Mouse (Mus musculus): ENCODE measurements around the gene Anapc2. TPM values are rescaled to one million over a fixed set of nuclear protein-coding genes. Genes with fewer than 3 reads are reported as not detected.
A peak's percentile ranks its signal among the peaks of the same experiment; 100 is the strongest.

Gene Anapc2
- polyA plus RNA-seq, 1 experiment from 2014 or later = 110 TPM

DNA sequence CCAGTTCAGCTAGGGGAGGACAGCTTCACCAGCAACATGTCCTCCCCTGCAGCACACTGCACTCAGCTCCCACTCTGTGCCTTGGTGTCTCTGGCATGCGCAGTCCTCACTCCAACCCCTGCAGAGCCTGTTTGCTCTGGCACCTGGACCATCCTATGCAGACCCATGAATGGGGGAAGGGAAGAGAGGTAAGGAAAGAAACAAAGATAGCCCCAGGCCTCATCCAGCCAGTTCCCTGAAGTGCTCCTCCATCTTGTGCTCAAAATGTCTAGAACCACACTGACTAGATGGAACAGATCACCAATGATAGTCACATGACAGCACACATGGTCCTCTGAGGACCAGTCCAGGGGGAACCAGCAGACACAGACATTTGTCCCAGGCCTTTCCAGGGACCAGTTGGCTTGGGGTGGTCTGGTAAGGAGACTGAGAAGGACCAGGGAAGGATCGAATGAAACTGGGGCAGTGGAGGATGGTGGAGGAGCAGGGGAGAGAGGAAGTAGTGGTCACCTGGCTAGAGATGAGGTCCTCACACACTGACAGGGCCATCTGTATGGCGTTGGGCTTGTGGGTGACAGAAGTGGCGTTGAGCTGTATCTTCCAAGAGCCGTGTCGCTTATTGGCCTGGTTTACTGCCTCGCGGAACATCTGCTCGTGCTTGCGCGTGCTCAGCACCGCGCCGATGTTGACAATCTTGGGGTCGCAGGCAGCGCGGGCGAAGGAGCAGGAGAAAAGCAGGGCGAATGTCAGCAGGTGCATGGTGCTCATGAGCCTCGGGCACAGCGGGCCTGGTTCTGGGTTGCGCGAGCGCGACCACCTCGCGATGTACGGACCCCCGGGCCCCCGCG, 46.1 kb downstream of the Anapc2 start:
- 3% methylated on average over 31 of the region's 31 CpGs for WGBS
- Histone ChIP-seq H3K4me1 (ENCODE audit: control insufficient read depth, insufficient read depth, low read length) (peaks cover 6% of the 10 kb centered on the region; the same call in 1 of the 2 replicates), H3K4me3 (ENCODE audit: low read depth, low read length) (peak overlapping the region; percentile 64), H3K4me2 (ENCODE audit: low read depth, low read length) (peak overlapping the region; percentile 66), H3K27me3 (ENCODE audit: control insufficient read depth, insufficient read depth, low read length) (peaks cover 28% of the 10 kb centered on the region), H3K27ac (ENCODE audit: low read depth, low read length) (peak overlapping the region; percentile 78), H3K9ac (replicated peaks; ENCODE audit: low read depth, low read length) (peak overlapping the region; percentile 68), H3K9me3 (ENCODE audit: control insufficient read depth, low read length) (no peaks in the 10 kb centered on the region), H3K36me3 (ENCODE audit: control insufficient read depth, insufficient read depth, low read length) (no peaks in the 10 kb centered on the region; the same call in 1 of the 2 replicates)
- peak; percentile 78 for ATAC-seq (ENCODE audit: low read depth)

DNA sequence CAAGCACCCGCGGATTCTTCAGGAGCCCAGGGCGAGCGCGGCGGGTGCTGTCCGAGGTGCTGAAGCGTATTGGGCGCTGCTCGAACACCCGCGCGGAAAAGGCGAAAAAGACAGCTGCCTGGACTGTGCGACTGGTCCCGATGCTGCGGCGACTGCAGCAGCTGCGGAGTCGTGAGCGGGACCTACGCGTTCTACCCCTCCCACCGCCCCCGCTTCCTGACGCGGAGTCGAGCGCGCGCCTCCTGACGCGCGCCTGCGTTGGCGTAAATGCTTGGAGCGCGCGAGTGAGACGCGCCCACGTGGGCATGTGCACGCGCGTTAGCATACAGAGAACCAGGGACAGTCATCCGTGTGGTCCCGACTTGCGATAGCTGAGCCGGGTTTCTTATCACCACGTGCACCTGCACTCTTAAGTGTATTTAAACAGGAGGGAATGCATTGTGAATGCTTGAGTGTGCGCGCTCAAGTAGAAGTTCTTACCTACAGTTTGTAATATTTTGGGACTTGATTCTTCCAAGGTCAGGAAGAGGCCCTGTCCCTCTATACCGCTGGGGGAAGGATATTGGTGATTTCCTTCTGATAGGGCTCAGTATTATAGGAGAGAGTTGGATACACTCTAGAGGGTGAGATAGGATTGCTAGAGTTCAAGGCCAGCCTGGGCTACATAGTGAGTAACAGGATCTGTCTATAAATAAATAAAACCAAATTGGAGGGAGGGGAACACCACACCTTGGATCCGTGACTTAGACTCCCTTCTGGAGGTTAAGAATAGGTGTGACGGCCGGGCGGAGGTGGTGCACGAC, 46.9 kb downstream of the Anapc2 start, which contains the start of gene Grin1:
TSS of gene Grin1 (minus strand) at position 217 of the 803 bp plus-strand sequence.
- Histone ChIP-seq H3K27me3 (ENCODE audit: control insufficient read depth, insufficient read depth, low read length) (peaks cover 21% of the 10 kb centered on the region), H3K4me3 (ENCODE audit: low read depth, low read length) (peak within 1 kb of the TSS; percentile 64), H3K36me3 (ENCODE audit: control insufficient read depth, insufficient read depth, low read length) (no peaks in the 10 kb centered on the region), H3K4me1 (ENCODE audit: control insufficient read depth, insufficient read depth, low read length) (peaks cover 6% of the 10 kb centered on the region; the same call in 1 of the 2 replicates), H3K27ac (ENCODE audit: low read depth, low read length) (peak within 1 kb of the TSS; percentile 78), H3K9me3 (ENCODE audit: control insufficient read depth, low read length) (no peaks in the 10 kb centered on the region), H3K4me2 (ENCODE audit: low read depth, low read length) (peak within 1 kb of the TSS; percentile 66), H3K9ac (replicated peaks; ENCODE audit: low read depth, low read length) (peak within 1 kb of the TSS; percentile 68)
- 10% methylated on average over 58 of the region's 58 CpGs for WGBS
- ATAC-seq (ENCODE audit: low read depth) = peak; percentile 88

DNA sequence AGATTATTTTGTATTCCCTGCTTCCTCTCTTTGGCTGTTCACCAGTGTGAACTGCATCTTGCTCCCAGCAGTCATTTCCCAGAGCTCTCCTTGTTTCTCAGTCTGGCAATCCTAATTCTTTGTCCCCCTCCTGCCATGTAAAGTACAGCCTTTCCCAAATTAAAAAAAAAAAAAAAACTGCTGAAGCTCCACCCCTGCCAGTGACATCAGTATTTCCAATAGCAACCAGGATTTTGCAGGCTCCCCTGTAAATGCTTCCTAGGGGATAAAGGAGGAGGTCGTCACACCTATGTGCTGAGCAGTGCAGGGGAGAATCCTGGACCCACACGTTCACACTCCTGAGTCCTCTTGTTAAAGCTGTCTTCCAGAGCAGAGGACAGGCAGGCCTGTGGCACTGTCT, 47.8 kb downstream of the Anapc2 start:
- Histone ChIP-seq H3K4me3 (ENCODE audit: low read depth, low read length) (no peak overlapping the region), H3K36me3 (ENCODE audit: control insufficient read depth, insufficient read depth, low read length) (no peaks in the 10 kb centered on the region), H3K4me1 (ENCODE audit: control insufficient read depth, insufficient read depth, low read length) (peaks cover 6% of the 10 kb centered on the region; the same call in 1 of the 2 replicates), H3K27me3 (ENCODE audit: control insufficient read depth, insufficient read depth, low read length) (peaks cover 15% of the 10 kb centered on the region), H3K4me2 (ENCODE audit: low read depth, low read length) (no peak overlapping the region), H3K9me3 (ENCODE audit: control insufficient read depth, low read length) (no peaks in the 10 kb centered on the region), H3K27ac (ENCODE audit: low read depth, low read length) (no peak overlapping the region), H3K9ac (replicated peaks; ENCODE audit: low read depth, low read length) (no peak overlapping the region)
- ATAC-seq (ENCODE audit: low read depth) = no peak
- 44% methylated on average over 2 of the region's 2 CpGs for WGBS

DNA sequence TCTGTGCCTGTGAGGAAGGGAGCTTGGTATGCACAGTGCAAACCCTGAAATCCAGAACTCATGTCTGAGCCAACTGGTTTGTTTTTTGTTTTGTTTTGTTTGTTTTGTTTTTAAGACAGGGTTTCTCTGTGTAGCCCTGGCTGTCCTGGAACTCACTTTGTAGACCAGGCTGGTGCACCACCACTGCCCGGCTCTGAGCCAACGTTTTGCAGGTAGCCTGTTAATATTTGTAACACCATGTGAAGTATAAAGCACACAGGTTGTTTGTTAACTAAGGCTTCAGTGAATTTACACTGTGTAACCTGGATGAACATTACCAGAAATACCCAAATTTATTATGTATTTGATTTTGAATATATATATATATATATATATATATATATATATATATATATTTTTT, 53.8 kb downstream of the Anapc2 start:
- Histone ChIP-seq H3K4me2 (ENCODE audit: low read depth, low read length) (no peak overlapping the region), H3K27ac (ENCODE audit: low read depth, low read length) (no peak overlapping the region), H3K4me3 (ENCODE audit: low read depth, low read length) (no peak overlapping the region), H3K4me1 (ENCODE audit: control insufficient read depth, insufficient read depth, low read length) (no peaks in the 10 kb centered on the region; the same call in 1 of the 2 replicates), H3K27me3 (ENCODE audit: control insufficient read depth, insufficient read depth, low read length) (no peaks in the 10 kb centered on the region), H3K36me3 (ENCODE audit: control insufficient read depth, insufficient read depth, low read length) (no peaks in the 10 kb centered on the region), H3K9ac (replicated peaks; ENCODE audit: low read depth, low read length) (no peak overlapping the region), H3K9me3 (ENCODE audit: control insufficient read depth, low read length) (no peaks in the 10 kb centered on the region)
- ATAC-seq (ENCODE audit: low read depth) = no peak
- WGBS = 78% methylated on average over 2 of the region's 2 CpGs

DNA sequence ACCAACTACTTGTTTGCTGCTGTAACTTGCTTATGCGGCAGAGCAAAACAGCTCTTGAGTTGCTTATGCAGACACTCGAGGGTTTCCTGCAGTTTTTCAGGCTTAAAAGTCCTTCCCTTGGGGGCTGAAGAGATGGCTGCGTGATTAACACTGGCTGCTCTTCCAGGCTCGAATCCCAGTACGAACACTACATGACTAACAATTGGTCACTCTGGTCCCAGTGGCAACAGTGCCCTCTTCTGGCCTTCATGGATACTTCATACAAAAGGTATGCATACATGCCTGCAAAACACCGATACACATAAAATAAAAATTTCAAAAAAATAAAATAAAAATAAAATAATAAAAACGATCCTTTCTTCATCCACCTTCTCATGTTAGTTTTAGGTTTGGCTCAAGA, 56.2 kb downstream of the Anapc2 start:
- Histone ChIP-seq H3K4me1 (ENCODE audit: control insufficient read depth, insufficient read depth, low read length) (peaks cover 11% of the 10 kb centered on the region), H3K9ac (replicated peaks; ENCODE audit: low read depth, low read length) (no peak overlapping the region), H3K4me2 (ENCODE audit: low read depth, low read length) (no peak overlapping the region), H3K4me3 (ENCODE audit: low read depth, low read length) (no peak overlapping the region), H3K27ac (ENCODE audit: low read depth, low read length) (no peak overlapping the region), H3K27me3 (ENCODE audit: control insufficient read depth, insufficient read depth, low read length) (no peaks in the 10 kb centered on the region), H3K36me3 (ENCODE audit: control insufficient read depth, insufficient read depth, low read length) (no peaks in the 10 kb centered on the region), H3K9me3 (ENCODE audit: control insufficient read depth, low read length) (no peaks in the 10 kb centered on the region)
- WGBS = 32% methylated on average over 7 of the region's 7 CpGs
- ATAC-seq (ENCODE audit: low read depth) = no peak

DNA sequence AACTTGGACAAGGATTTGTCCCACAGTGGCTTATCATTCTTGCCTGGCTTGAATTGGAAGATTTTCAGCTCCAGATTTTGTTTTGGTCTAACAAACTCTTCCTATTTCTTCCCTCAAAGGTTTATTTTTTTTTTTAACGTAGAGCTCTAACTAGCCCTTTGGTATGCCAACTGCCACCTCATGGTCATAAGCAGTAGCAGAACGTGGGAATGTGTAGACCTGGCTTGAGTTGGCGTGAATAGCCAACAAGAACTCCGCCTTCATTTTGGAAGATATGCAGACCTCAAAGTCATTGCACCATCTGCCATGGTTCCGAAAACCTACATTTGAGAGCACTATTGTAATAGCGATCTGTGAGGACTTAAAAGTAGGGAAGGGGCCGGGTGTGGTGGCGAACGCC, 59.2 kb downstream of the Anapc2 start:
- 61% methylated on average over 9 of the region's 9 CpGs for whole genome bisulfite sequencing

DNA sequence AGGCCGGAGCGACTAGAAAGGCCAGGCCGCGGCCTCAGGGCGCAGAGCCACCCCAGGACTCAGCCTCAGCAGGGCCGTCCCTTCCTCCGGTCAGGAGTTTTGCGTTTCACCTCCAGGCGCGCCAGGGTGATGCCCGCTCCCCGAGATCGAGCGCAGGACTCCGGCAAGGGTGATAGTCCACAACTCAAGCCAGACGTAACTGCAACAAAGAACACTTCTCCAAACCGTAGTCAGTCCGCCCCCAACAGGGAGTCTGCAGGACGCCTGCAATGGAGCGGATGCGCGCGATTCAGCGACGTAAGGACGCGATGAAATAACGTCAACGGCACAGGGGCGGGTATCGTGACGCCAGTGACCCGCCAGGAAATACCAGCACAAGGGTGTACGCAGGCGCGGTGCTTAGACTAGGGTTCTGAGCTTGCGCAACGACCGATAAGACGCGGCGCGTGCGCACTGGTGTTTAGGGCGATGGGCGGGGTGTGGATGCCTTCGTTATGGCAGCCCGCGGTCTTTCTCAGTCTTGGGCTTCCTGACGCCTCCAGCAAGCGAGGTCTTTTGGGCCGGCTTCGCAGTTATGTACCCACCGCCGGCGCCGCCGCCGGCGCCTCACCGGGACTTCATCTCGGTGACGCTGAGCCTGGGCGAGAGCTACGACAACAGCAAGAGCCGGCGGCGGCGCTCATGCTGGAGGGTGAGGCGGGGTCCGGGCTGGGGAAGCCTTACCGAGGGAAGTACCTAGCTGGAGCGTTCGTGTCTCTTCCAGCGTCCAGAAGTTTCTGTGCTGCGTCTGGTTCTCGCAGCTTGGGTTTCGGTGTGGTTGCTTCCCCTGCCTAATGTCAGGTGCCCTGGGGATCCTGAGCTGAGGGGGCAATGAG, 60.2 kb downstream of the Anapc2 start, which contains the start of gene Man1b1:
TSS of gene Man1b1 (plus strand) at position 53 of the 875 bp plus-strand sequence.
- under 1% methylated on average over 78 of the region's 78 CpGs for WGBS
- Histone ChIP-seq H3K4me1 (ENCODE audit: control insufficient read depth, insufficient read depth, low read length) (peaks cover 14% of the 10 kb centered on the region), H3K27me3 (ENCODE audit: control insufficient read depth, insufficient read depth, low read length) (no peaks in the 10 kb centered on the region), H3K4me3 (ENCODE audit: low read depth, low read length) (peak within 1 kb of the TSS; percentile 93), H3K36me3 (ENCODE audit: control insufficient read depth, insufficient read depth, low read length) (peaks cover 20% of the 10 kb centered on the region), H3K4me2 (ENCODE audit: low read depth, low read length) (peak within 1 kb of the TSS; percentile 97), H3K27ac (ENCODE audit: low read depth, low read length) (peak within 1 kb of the TSS; percentile 93), H3K9ac (replicated peaks; ENCODE audit: low read depth, low read length) (peak within 1 kb of the TSS; percentile 88), H3K9me3 (ENCODE audit: control insufficient read depth, low read length) (no peaks in the 10 kb centered on the region)
- ATAC-seq (ENCODE audit: low read depth) = peak; percentile 97

More for the DNA sequence above, 59.2 kb downstream of the Anapc2 start:
- Histone ChIP-seq H3K9me3 (ENCODE audit: control insufficient read depth, low read length) (no peaks in the 10 kb centered on the region), H3K4me3 (ENCODE audit: low read depth, low read length) (peak overlapping the region; percentile 93), H3K27ac (ENCODE audit: low read depth, low read length) (no peak overlapping the region), H3K9ac (replicated peaks; ENCODE audit: low read depth, low read length) (peak overlapping the region; percentile 88; the same call in 1 of the 2 replicates), H3K27me3 (ENCODE audit: control insufficient read depth, insufficient read depth, low read length) (no peaks in the 10 kb centered on the region), H3K4me1 (ENCODE audit: control insufficient read depth, insufficient read depth, low read length) (peaks cover 14% of the 10 kb centered on the region), H3K4me2 (ENCODE audit: low read depth, low read length) (peak overlapping the region; percentile 81), H3K36me3 (ENCODE audit: control insufficient read depth, insufficient read depth, low read length) (peaks cover 13% of the 10 kb centered on the region)
- ATAC-seq (ENCODE audit: low read depth) = no peak

DNA sequence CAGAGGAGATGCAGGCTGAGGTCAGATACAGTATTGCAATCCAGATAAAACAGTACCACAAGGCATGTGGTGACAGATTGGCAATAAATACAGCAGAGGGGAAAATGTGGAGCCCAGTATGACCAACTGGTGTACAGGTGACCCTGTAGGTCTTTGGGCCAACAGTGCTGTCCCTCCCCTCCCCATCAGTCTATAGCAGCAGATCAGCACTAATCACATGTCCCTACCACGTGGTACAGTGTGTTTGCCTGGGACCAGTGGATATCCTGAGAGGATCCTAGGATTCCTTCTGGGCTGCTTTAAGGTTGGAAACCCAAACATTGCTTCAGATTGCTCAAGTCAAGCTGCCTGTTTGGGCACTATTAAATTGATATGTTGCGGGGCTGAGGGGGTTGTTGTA, 61.3 kb downstream of the Anapc2 start:
- no peaks in the 10 kb centered on the region for H3K9me3 ChIP-seq (ENCODE audit: control insufficient read depth, low read length)
- peak overlapping the region; percentile 78 for H3K9ac ChIP-seq (replicated peaks; ENCODE audit: low read depth, low read length)
- peak overlapping the region; percentile 93 for H3K4me3 ChIP-seq (ENCODE audit: low read depth, low read length)
- H3K4me2 ChIP-seq (ENCODE audit: low read depth, low read length) = peak overlapping the region; percentile 97
- H3K27me3 ChIP-seq (ENCODE audit: control insufficient read depth, insufficient read depth, low read length) = no peaks in the 10 kb centered on the region
- WGBS = 88% methylated on average over 2 of the region's 2 CpGs
- peaks cover 31% of the 10 kb centered on the region for H3K36me3 ChIP-seq (ENCODE audit: control insufficient read depth, insufficient read depth, low read length)
- no peak overlapping the region for H3K27ac ChIP-seq (ENCODE audit: low read depth, low read length)
- H3K4me1 ChIP-seq (ENCODE audit: control insufficient read depth, insufficient read depth, low read length) = peaks cover 14% of the 10 kb centered on the region
- ATAC-seq (ENCODE audit: low read depth) = no peak

All from neural tube, embryonic 14.5 days (tissue).